Mouse (Mus musculus): ENCODE measurements around the gene Eif2d. TPM values are rescaled to one million over a fixed set of nuclear protein-coding genes. Genes with fewer than 3 reads are reported as not detected.

Gene Eif2d
- total RNA-seq (2021), result 10 to 100 TPM; 25.8 to 30.0 TPM
- long read RNA-seq, experiment 1, transcript Eif2d-202 (15 exons, 2,009 nt), result major isoform, 31 of 47 reads
- long read RNA-seq, experiment 1, partial matches to known transcripts, result 8 of 47 reads
- long read RNA-seq, experiment 1, other reads (novel, unspliced or antisense), result 8 of 47 reads
- long read RNA-seq, experiment 2, transcript Eif2d-202 (15 exons, 2,009 nt), result major isoform, 47 of 55 reads
- long read RNA-seq, experiment 2, partial matches to known transcripts, result 4 of 55 reads
- long read RNA-seq, experiment 2, other reads (novel, unspliced or antisense), result 4 of 55 reads

GRCm38 (mm10) chr1:131153018-131153629, at the start of gene Eif2d:
TSS of gene Eif2d (plus strand) at chr1:131153181.
- peak; percentile 83 for DNase-seq

DNA sequence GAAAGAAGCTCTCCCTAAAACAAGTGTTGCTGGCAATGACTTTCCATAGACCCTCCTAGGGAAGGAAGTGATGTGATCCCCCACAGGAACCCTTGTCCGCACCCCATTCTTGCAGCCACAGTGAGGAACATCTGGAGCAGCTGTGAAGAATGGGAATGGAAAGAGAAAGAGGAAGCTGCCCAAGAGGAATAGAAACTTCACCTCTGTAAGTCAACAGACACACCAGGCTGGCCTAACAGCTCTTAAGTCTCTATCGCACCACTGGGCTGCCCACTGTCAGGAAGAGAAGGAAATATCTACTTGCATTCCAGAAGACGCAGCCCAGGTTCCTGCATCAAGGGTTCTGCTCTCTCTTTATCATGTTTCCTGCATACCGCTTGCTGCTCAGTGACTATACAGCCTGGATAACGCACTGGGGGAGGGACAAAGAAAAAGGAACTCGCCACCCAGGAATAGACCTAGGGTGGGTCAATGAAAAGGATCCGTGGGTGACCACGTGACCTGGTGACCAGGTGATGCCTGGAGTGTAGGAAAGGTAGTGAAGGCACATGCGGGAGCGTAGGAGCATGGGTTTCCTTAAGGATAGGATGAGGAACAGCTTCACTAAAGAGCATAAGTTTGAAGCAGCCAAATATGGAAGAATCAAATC, 49.1 kb upstream of the Eif2d start:
- DNase-seq, result no peak

DNA sequence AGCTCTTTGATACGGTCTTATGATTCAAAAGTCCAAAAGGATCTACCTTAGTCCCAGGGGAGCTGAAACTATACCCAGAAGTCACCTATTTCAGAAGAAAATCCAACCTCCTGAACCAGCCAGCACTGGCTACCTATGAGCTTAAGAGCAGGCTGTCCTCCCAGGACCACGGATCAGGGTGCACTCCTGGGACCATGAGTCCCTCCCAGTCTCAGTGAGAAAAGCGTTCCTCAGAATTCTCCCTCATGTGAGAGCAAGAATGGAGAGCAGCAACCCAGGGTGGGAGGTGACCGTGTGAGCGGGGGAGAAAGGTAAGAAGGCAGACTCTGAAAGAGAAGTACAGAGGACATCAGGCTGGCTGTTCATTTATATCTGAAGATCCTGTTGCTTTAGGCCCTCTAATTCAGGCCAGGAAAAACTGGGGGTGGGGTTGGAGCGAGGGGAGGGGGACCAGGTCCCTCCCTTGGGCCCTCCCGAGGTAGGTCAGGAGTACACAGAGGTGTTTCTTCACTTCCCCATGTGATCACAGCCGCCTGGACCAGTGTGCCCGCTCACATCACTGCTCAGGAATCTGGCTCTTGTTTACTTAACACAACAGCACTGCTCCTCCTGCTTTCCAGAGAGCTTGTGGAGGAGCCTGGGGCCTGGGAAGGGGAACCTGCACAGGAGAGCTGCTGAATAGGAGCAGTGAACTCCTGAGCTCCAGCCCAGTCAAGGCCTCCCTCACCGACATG, 45.2 kb upstream of the Eif2d start:
- no peak for DNase-seq

DNA sequence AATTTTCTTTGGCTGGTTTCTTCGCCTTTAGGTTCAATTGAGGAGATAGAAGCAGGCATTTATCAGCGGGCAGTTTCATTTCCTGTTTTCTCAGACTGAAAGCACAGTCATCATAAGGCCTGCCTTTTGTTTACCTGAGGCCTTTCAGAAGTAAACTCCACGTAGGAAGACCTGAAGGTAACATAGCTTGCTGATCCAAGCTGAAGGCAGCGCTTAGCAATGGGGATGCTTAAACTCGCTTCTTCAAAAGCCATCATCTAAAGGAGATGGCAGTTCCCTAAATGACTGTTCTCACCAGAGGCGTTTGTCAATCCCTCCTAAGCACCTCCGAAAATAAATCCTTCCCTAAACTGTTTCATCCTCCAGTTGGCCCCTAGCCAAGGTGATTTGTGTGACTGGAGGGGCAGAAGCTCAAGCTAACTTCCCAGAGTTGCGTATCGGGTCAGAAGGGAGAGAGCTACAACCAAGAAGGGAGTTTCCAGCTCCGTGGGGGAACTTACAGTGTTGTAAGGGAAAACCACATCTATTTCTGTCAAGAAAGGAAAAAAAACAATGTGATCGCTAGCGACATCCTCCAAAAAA, 42.4 kb upstream of the Eif2d start:
- no peak for DNase-seq

DNA sequence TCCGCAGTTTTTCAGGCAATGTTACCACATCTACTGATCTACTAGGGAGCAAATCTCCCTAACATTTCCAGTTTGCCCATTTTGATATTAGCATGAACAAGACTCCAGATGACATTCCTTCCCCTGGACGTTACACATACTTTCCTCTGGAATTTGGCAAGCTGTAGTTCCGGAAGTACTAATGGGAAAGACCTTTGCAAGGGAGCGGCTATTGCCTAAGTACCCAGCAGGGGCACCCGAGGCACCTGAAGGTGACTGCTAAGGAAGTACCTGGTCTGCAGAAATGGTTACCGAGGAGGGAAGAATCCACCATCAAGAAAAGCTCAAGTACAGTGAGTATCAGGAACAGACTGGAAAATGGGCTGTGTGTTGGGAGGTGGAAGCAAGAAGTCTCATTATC, 40.4 kb upstream of the Eif2d start:
- DNase-seq, result no peak

DNA sequence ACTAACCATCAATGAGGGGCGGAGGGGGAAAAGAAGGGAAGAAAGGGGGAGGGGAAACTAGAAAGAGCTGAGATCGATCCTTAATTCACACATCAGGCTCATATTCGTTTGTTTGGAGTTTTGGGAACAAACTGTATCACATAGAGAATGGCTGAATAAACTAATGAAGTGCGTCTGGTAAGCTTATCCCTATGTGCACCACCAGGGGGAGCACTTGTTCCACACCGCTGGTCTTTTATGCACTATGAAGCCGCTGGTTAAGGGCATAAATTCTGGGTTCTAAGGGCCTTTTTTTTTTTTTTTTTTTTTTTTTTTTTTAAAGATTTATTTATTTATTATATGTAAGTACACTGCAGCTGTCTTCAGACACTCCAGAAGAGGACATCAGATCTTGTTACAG, 37.0 kb upstream of the Eif2d start:
- DNase-seq, result no peak

DNA sequence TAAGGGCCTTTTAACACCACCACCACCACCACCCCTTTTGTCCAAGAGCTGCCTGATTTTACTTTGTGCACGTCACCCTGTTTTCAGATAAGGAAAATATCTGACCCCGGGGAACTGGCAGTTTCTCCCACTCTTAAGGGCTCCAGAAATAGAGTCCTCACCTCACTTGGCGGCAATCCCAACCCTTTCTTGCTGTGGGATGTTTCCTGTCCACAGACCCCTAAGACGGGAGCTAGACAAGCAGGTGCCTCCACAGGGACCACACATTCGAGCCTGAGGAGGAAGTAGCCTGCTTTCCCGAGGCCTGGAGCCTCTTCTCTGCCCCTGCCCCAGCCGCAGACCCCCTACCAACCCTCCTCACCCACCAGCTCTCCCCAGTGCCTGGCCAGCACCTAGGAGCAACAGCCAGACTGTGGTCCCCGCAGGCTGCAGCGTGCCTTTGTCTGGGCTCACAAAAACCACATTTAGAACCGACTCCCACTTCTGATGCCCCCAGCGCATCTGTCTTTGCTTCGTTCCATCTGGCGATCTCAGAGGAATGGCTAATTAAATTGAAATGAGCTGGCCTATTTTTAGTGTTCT, 36.5 kb upstream of the Eif2d start:
- DNase-seq, result no peak

- DNase-seq, result no peak
These were observed 34.5 kb upstream of the Eif2d start for GRCm38 (mm10) chr1:131118530-131118929.

DNA sequence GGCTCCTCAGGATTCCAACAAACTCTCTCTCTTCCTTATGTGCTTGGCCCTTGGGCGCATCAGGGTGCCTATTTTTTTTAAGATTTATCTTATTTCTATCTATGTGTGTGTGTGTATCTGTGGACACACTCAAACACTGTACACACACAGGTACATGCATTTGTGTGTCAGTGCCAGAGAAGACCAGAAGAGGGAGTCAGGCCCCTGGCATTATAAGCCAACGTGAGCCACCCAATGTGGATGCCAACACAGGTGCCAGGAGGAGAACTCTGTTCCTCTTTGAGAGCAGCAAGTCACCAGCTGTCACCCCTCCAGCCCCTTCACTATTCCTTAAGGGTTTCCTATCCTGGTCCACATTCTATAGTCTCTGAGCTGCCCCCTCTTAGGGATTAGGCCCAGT, 34.0 kb upstream of the Eif2d start:
- DNase-seq, result no peak

- DNase-seq, result no peak
These were observed 31.0 kb upstream of the Eif2d start for GRCm38 (mm10) chr1:131121987-131122386.

- no peak for DNase-seq
These were observed 29.3 kb upstream of the Eif2d start for GRCm38 (mm10) chr1:131123522-131124265.

- no peak for DNase-seq
These were observed 26.8 kb upstream of the Eif2d start for GRCm38 (mm10) chr1:131125987-131126744.

DNA sequence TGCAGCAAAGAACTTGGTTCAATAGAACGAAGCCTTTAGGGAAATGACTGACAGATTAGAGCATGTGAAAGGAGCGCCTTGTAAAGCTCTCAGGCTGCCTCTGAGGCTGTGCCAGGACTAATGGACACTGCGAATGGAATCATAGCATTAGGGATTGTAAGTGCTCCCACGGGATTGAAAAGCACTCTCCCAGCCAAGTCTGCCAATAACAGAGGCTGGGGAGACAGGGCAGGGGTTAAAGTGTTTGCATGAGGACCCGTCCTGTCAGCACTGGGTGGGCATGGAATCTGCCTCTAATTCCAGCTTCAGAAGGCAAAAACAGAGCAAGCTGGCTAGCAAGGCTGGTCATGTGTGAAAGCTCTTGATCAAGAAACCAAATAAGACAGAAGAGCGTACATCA, 18.8 kb upstream of the Eif2d start:
- DNase-seq, result no peak

DNA sequence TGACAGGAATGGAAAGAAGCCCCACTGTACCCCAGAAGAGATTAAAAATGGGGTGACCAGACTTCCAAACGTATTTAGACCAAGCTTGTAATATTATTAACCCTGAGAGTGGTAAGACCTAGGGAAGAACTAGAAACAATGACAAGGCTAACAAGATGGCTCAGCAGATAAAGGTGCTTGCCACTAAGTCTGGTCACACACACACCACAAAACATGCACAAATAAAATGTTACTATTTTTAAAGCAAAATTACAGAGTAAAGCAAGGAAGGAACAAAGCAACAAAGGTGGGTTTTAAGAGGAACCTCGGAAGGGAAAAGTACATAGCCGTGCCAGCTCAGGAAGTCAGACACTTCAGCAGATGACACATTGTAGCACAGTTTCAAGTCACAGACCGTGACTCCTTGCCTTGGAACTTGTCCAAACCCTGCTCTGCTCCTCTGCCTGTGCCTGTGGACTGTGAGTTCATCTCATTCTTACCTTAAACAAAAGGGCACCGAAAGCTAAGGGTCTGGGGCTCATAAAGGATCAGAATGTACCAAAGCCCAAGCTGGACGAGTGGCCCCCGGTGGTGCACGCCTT, 17.9 kb upstream of the Eif2d start:
- DNase-seq, result no peak

DNA sequence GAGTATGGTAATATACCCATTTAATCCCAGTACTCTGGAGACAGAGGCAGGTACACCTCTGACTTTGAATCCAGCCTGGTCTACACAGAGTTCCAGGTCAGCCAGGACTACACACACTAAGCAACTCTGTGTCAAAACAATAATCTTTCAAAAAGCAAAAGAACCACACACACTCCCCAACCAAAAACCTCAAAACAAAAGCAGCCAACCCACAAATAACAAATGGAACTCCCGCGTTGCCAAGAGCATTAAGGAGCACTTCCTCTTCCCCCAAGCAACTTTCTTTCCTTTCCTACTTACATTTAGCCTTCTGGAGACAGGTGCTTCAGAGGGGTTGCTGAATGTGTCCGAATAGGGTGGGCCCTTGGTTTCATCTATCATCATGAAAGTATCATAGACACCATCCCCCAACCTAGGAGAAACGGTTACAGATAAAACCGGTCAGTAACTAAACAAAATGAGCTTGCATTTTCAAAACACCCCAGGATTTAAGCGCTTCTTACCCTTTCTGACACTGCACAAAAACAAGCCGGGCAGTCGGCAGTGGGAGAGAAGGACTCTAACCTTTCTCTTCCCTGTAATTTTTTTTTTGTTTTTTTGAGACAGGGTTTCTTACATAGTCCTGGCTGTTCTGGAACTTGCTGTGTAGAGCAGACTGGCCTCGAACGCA, 16.9 kb upstream of the Eif2d start:
- DNase-seq, result no peak

- no peak for DNase-seq
These were observed 15.9 kb upstream of the Eif2d start for GRCm38 (mm10) chr1:131137111-131137510.

- no peak for DNase-seq
These were observed 15.3 kb upstream of the Eif2d start for GRCm38 (mm10) chr1:131137717-131138118.

GRCm38 (mm10) chr1:131138191-131139016, 14.6 kb upstream of the Eif2d start, which contains the start of gene Dyrk3:
TSS of gene Dyrk3 (minus strand) at chr1:131138340.
- peak; percentile 84 for DNase-seq
